Mouse (Mus musculus) lung, postnatal 0 days (tissue): ENCODE measurements around the gene Kiss1.

Experiments used
- CTCF ChIP-seq: IDR thresholded peaks from 2 replicates; pipeline ENCODE4 v1.5.1; 2016; ENCODE audit warnings: antibody characterized with exemption, mild to moderate bottlenecking
- EP300 ChIP-seq: IDR thresholded peaks from 2 replicates; pipeline ENCODE4 v1.6.1; 2016; ENCODE audit warnings: antibody characterized with exemption, mild to moderate bottlenecking, control low read depth

DNA sequence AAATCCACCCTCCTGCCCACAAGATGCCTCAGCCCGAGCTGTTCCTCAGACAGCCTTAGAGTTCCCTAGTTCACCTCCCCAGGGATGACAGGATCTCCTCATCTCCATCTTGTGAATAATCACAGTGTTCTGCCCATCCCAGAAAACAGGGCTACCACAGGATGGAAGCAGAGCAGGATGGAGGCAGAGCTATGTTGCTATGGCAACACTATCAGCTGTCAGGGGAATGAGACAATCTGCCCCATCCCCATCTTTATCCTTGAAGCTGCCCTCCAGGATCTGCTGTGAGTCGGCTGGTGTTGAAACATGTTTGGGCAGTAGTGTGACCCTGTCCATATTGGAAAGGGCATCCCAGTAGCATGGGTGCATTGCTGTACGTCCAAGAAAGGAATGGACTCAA, 9.5 kb downstream of the Kiss1 start:
- TF ChIP-seq CTCF (no peak), EP300 (no peak)
